Mouse (Mus musculus): Measurements from ENCODE around the gene Loxl1.

DNA sequence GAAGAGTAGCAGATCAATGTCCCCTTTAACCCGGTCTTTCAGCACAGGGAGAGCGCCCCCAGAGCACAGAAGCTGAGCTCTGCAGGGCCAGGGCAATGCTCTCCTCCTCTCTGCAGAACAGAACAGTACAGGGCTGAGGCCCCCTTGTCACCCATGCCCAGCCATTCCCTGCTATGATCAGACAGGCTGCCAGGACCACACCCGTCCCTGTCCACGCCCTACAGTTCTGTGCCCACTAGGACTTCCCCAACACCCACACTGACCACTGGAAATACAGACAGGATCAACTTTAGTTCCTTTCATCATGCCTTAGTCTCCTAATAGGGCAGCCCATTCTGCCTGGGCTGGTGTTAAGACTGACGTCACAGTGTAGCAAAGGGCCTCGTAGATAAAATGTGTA, 15.9 kb downstream of the Loxl1 start:
- TF ChIP-seq GATA1 (IDR thresholded peaks at IDR 0.05; ENCODE audit: borderline replicate concordance, low read length), result no peak
- TF ChIP-seq FLI1 (IDR thresholded peaks at IDR 0.05; ENCODE audit: low read length), result no peak
